Mouse (Mus musculus) embryonic facial prominence, embryonic 10.5 days (tissue): ENCODE data around the gene Crybg2. TPM values are rescaled to one million over a fixed set of nuclear protein-coding genes. Genes with fewer than 3 reads are reported as not detected.
A peak's percentile ranks its signal among the peaks of the same experiment; 100 is the strongest.

Experiments
- DNase-seq: peaks from one replicate; pipeline ENCODE4 v3.0.0-alpha.2; 2017; ENCODE audit warnings: low spot score
- H3K27ac ChIP-seq: fragments of 300-500 bp; sonication (generic); replicated peaks from 2 replicates; pipeline ENCODE4 v1.5.1; 2016; ENCODE audit warnings: mild to moderate bottlenecking
- H3K27me3 ChIP-seq: fragments of 300-500 bp; sonication (generic); replicated peaks from 2 replicates; pipeline ENCODE4 v1.6.1; 2016; ENCODE audit warnings: low read depth, mild to moderate bottlenecking; ENCODE audit not compliant: poor library complexity, severe bottlenecking
- H3K36me3 ChIP-seq: fragments of 300-500 bp; sonication (generic); replicated peaks from 2 replicates; pipeline ENCODE4 v1.6.1; 2016; ENCODE audit warnings: mild to moderate bottlenecking, moderate library complexity
- H3K4me1 ChIP-seq: fragments of 300-500 bp; sonication (generic); 2 replicates; pipeline ENCODE4 v1.6.1; 2016
- H3K4me3 ChIP-seq: fragments of 300-500 bp; sonication (generic); 2 replicates; pipeline ENCODE4 v1.5.1; 2016; ENCODE audit warnings: mild to moderate bottlenecking, moderate library complexity
- H3K9me3 ChIP-seq: fragments of 300-500 bp; sonication (generic); 2 replicates; pipeline ENCODE4 v1.6.1; 2016; ENCODE audit warnings: mild to moderate bottlenecking
- WGBS: fragments of 180-500 bp; shearing (Covaris S2); methylation state at CpG from one replicate; pipeline ENCODE4 v1.1.7; 2016; 5-methylcytosine and 5-hydroxymethylcytosine counted together
- polyA plus RNA-seq: library from polyadenylated mRNA; unstranded; fragments of >200 nt; fragmentation: Nextera tagmentation; extraction: Ambion mirVana; gene quantifications from 2 replicates; pipeline ENCODE4 v1.2.1, GENCODE M21; 2016

The Crybg2 gene
- polyA plus RNA-seq, 1 experiment from 2014 or later, result 7.1 TPM

DNA sequence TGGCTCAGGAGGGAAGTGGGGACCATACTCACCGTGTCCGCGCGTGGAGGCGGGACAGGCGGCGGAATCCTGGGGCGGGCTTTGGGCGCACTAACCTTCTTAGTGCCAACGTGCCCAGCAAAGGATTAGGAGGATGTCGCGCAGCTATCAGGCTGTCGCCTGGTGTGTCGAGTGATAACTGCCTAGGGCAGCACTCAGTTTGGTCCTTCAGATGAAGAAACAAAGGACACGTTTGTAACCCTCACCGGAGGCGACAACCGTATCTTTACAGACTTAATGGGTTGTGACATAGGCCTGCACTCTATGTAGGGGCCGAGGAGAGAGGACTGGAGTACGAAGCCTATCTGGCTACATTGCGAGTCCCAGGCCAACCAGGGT lies 42.1 kb downstream of the Crybg2 start:
- H3K27ac ChIP-seq, result peak overlapping the region; percentile 81
- H3K9me3 ChIP-seq, result no peaks in the 10 kb centered on the region
- peaks cover 22% of the 10 kb centered on the region for H3K4me1 ChIP-seq
- H3K36me3 ChIP-seq, result no peaks in the 10 kb centered on the region
- H3K4me3 ChIP-seq, result peak overlapping the region; percentile 81
- no peak for DNase-seq
- H3K27me3 ChIP-seq, result no peaks in the 10 kb centered on the region
- WGBS, result 2% methylated on average over 21 of the region's 21 CpGs

DNA sequence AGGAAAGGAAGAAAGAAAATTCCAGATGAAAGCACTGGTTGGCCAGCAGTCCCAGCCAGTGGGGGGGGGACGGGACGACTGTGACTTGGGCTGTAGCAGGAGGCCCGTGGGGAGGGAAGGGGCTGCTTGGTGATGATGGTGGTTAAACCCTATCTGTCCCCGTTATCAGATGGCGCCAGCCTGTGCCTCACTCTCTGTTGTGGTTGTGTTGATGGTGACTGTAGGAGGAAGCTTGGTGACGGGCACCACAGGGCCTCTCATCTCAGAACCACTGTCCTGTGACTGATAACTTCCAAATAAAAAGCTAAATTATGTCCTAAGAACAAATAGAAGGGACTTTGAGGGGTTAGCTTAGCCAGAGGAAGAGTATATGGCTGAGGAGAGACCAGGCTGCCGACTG lies 45.5 kb downstream of the Crybg2 start:
- Histone ChIP-seq H3K9me3 (no peaks in the 10 kb centered on the region), H3K27me3 (no peaks in the 10 kb centered on the region), H3K4me3 (no peak overlapping the region), H3K27ac (no peak overlapping the region), H3K36me3 (no peaks in the 10 kb centered on the region), H3K4me1 (peaks cover 43% of the 10 kb centered on the region)
- WGBS, result 76% methylated on average over 7 of the region's 7 CpGs
- DNase-seq, result no peak

DNA sequence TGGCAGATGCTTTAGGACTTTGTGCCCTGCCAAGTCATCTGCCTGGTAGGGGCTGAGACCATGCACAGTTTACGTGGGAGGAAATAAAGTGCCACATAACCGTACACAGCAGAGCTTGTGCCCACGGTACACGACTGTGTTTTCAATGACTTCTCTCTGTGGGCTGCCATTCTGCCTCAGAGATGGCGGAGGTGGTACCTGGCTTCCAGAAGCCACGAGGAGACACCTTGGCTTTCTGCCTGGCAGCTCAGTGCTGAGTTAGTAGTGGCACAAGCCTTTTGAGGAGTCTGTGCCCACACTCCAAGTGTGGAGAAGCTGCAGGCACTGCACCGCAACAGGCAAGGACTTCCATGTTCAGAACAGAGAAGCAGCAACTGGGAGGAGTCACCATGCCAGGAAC lies 47.1 kb downstream of the Crybg2 start:
- Histone ChIP-seq H3K27ac (no peak overlapping the region), H3K9me3 (no peaks in the 10 kb centered on the region), H3K4me3 (no peak overlapping the region), H3K27me3 (no peaks in the 10 kb centered on the region), H3K4me1 (peaks cover 47% of the 10 kb centered on the region), H3K36me3 (no peaks in the 10 kb centered on the region)
- DNase-seq, result no peak
- WGBS, result 92% methylated on average over 7 of the region's 7 CpGs

- H3K27me3 ChIP-seq, result no peaks in the 10 kb centered on the region
- no peaks in the 10 kb centered on the region for H3K9me3 ChIP-seq
- H3K4me1 ChIP-seq, result peaks cover 48% of the 10 kb centered on the region
- H3K36me3 ChIP-seq, result no peaks in the 10 kb centered on the region
- DNase-seq, result no peak
- H3K4me3 ChIP-seq, result no peak overlapping the region
- 35% methylated on average over 5 of the region's 5 CpGs for WGBS
- no peak overlapping the region for H3K27ac ChIP-seq
Observed at GRCm38 (mm10) chr4:134108196-134108595, 47.6 kb downstream of the Crybg2 start.

GRCm38 (mm10) chr4:134110653-134111052 lies 50.0 kb downstream of the Crybg2 start:
- peaks cover 60% of the 10 kb centered on the region for H3K4me1 ChIP-seq
- H3K9me3 ChIP-seq, result no peaks in the 10 kb centered on the region
- 48% methylated on average over 3 of the region's 3 CpGs for WGBS
- DNase-seq, result no peak
- H3K27ac ChIP-seq, result no peak overlapping the region
- no peak overlapping the region for H3K4me3 ChIP-seq
- no peaks in the 10 kb centered on the region for H3K27me3 ChIP-seq
- no peaks in the 10 kb centered on the region for H3K36me3 ChIP-seq

GRCm38 (mm10) chr4:134112403-134112802 lies 51.8 kb downstream of the Crybg2 start:
- peaks cover 59% of the 10 kb centered on the region for H3K4me1 ChIP-seq
- WGBS, result 73% methylated on average over 6 of the region's 6 CpGs
- H3K9me3 ChIP-seq, result no peaks in the 10 kb centered on the region
- DNase-seq, result no peak
- H3K27ac ChIP-seq, result 0 out of 2 replicates have a peak overlapping the region, but pooled peaks have one; percentile 16
- H3K36me3 ChIP-seq, result no peaks in the 10 kb centered on the region
- no peaks in the 10 kb centered on the region for H3K27me3 ChIP-seq
- H3K4me3 ChIP-seq, result no peak overlapping the region

DNA sequence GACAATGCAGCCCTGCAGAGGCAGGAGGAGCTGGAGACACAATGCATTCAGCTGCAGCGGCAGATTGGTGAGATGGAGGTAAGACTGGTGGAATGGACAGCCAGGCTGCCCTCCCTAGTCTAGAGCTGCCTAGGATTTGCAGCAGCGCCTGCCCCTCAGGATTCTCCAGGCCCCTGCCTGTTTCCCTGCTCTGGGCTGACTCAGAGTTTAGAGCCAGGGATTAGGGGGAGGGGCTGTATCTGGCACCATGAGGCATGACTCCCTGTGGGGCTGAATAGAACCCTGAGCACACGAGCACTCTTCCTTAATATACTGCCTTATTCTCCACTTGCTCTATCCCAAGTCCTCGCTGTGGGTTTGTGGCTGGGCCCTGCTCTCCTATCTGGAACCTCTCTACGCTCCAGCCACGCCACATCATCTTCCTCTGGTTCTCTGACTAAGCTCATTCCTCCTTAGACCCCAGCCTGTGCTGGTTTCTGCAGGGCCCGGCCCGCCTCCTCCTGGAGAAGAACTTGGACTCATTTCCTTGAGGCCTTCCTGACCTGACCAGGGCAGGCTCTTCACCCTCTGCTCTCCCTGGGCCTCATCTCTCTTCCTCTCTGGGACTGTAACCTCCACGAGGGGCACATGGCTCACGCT lies 52.9 kb downstream of the Crybg2 start:
- Histone ChIP-seq H3K4me1 (peaks cover 55% of the 10 kb centered on the region), H3K27me3 (no peaks in the 10 kb centered on the region), H3K36me3 (no peaks in the 10 kb centered on the region), H3K27ac (peak overlapping the region; percentile 49), H3K4me3 (no peak overlapping the region), H3K9me3 (no peaks in the 10 kb centered on the region)
- 53% methylated on average over 10 of the region's 10 CpGs for WGBS
- DNase-seq, result no peak

- Histone ChIP-seq H3K36me3 (no peaks in the 10 kb centered on the region), H3K27ac (peak overlapping the region; percentile 49), H3K27me3 (no peaks in the 10 kb centered on the region), H3K4me3 (no peak overlapping the region), H3K9me3 (no peaks in the 10 kb centered on the region), H3K4me1 (peaks cover 55% of the 10 kb centered on the region)
- DNase-seq, result no peak
- 90% methylated on average over 4 of the region's 4 CpGs for WGBS
Observed at GRCm38 (mm10) chr4:134114038-134114437, 53.4 kb downstream of the Crybg2 start.

DNA sequence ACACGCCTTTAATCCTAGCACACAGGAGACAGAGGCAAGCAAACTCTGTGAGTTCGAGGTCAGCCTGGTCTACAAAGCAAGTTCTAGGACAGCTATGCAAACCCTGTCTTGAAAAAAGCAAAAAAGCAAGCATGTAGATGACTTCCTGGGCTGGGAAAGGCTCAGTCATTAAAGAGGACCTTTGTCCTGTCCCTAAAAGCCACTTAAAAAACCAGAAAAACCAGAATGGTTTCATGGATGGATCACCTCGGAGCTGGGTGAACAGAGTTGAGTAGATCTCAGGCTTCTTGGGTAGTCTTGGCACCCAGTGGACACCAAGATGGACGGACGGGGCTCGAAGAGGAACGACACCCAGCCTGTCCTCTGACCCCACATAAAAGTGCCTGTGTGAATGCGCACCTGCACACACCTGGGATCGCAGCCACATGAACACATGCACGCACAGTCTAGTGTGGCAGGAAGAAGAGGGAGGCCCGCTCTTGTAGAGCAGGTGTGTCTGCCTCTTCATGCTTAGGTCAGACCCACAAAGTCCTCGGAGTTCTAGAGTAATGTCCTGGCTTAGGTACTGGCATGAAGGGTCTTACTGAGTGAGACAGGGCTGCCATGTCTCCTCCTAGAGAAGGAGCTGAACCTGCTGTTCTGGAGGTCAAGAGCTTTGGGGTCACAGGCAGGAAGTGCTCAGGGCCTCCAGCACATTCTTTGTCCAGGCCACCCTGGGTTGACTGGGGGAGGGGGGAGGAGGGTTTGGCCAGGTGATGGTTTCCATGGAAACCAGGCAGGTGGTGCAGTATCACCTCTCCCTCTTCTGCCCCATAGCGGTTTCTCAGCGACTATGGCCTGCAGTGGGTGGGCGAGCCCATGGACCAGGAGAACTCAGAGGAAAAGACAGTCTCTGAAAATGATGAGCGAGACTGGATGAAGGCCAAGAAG lies 54.9 kb downstream of the Crybg2 start:
- no peak for DNase-seq
- H3K27ac ChIP-seq, result no peak overlapping the region
- no peaks in the 10 kb centered on the region for H3K27me3 ChIP-seq
- peaks cover 59% of the 10 kb centered on the region for H3K4me1 ChIP-seq
- 86% methylated on average over 16 of the region's 16 CpGs for WGBS
- H3K9me3 ChIP-seq, result no peaks in the 10 kb centered on the region
- H3K4me3 ChIP-seq, result no peak overlapping the region
- no peaks in the 10 kb centered on the region for H3K36me3 ChIP-seq

GRCm38 (mm10) chr4:134116501-134116900 lies 55.9 kb downstream of the Crybg2 start:
- H3K4me3 ChIP-seq, result no peak overlapping the region
- WGBS, result 92% methylated on average over 2 of the region's 2 CpGs

DNA sequence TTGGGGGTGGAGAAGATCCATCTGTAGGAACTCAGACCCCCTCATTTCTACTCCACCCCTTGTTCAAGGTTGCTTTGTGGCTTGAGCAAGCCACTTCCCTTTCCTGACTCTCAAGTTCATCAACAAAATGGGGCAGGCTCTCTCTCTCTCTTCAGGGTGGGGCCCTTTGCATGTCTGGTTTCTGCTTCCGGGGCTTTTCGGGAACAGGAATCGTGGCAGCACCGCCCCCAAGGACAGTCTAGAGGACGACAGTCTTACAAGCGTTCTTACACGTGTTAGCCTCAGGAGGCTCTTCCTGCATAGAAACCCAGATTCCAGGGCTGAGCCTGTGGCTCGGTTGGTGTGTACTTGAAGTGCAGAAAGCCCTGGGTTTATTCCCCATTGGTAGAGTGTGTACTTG lies 56.4 kb downstream of the Crybg2 start:
- Histone ChIP-seq H3K9me3 (no peaks in the 10 kb centered on the region), H3K4me3 (no peak overlapping the region), H3K27ac (no peak overlapping the region), H3K27me3 (no peaks in the 10 kb centered on the region), H3K4me1 (peaks cover 66% of the 10 kb centered on the region), H3K36me3 (no peaks in the 10 kb centered on the region)
- WGBS, result 90% methylated on average over 8 of the region's 8 CpGs
- DNase-seq, result no peak

More at GRCm38 (mm10) chr4:134116501-134116900, 55.9 kb downstream of the Crybg2 start:
- no peak overlapping the region for H3K27ac ChIP-seq
- no peaks in the 10 kb centered on the region for H3K9me3 ChIP-seq
- H3K4me1 ChIP-seq, result peaks cover 61% of the 10 kb centered on the region
- H3K36me3 ChIP-seq, result no peaks in the 10 kb centered on the region
- no peaks in the 10 kb centered on the region for H3K27me3 ChIP-seq
- DNase-seq, result no peak

DNA sequence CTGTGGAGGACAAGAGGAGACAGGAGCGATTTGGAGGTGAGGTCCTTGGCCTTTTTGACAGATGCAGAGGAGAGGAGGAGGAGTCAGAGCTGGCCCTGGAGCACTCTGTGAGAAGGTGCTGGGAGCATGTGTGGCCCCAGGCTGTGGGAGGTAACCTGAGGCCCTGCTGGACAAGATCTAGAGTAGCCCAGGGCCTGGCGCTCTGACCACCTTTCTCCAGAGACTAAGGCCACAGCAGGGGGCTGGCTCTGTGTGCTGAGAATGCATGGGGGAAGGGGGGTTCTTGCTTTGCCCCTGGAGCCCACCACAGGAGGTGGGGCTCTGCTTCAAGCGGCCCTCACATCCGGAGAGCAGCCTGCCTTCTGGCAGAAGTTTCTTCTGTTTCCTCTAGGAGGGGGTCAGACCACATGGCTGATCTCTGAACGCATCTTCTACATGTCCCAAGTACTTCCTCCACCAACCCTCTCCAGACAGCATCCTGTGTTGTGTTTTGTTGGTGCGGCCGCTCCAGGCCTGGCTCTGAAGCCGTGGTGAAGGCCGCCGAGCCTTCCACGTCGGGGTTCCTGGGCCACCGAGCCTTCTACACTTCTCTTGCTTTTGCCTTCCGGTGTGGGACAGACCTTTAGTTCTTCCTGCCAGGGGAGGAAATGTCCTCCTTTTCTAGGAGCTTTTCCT lies 57.6 kb downstream of the Crybg2 start:
- WGBS, result 76% methylated on average over 14 of the region's 14 CpGs

More for the DNA sequence above, 57.6 kb downstream of the Crybg2 start:
- Histone ChIP-seq H3K27ac (peak overlapping the region; percentile 10), H3K4me1 (peaks cover 59% of the 10 kb centered on the region), H3K9me3 (no peaks in the 10 kb centered on the region), H3K27me3 (no peaks in the 10 kb centered on the region), H3K4me3 (no peak overlapping the region), H3K36me3 (no peaks in the 10 kb centered on the region)
- no peak for DNase-seq
